Mouse (Mus musculus) adrenal gland, adult 8-10 months (tissue): ENCODE results near the gene Zc3hav1l. TPM values are rescaled to one million over a fixed set of nuclear protein-coding genes. Genes with fewer than 3 reads are reported as not detected.
A peak's percentile ranks its signal among the peaks of the same experiment; 100 is the strongest.

Experiments used
- DNase-seq: peaks from one replicate; pipeline ENCODE4 v3.0.0; 2022
- total RNA-seq, 4 experiments: library from RNA; stranded (reverse); gene quantifications; 2 replicates each; pipeline ENCODE4 v1.2.4; 2022

The Zc3hav1l gene
- 1 to 10 TPM; 3.5 to 4.7 (median 3.8) TPM for total RNA-seq

GRCm38 (mm10) chr6:38298761-38299401 lies at the start of gene Zc3hav1l:
Zc3hav1l (minus strand) TSS chr6:38299259.
- DNase-seq, result peak; percentile 41

GRCm38 (mm10) chr6:38347875-38348274 lies 48.8 kb upstream of the Zc3hav1l start:
- no peak for DNase-seq

- DNase-seq, result peak; percentile 76
Observed at GRCm38 (mm10) chr6:38345796-38346195, 46.7 kb upstream of the Zc3hav1l start.

- DNase-seq, result no peak
Observed at GRCm38 (mm10) chr6:38344006-38344670, 45.1 kb upstream of the Zc3hav1l start.

GRCm38 (mm10) chr6:38343581-38343980 lies 44.5 kb upstream of the Zc3hav1l start:
- no peak for DNase-seq

GRCm38 (mm10) chr6:38342666-38342992 lies 43.6 kb upstream of the Zc3hav1l start:
- DNase-seq, result no peak

- DNase-seq, result no peak
Observed at GRCm38 (mm10) chr6:38341751-38342665, 42.9 kb upstream of the Zc3hav1l start.

GRCm38 (mm10) chr6:38339078-38339477 lies 40.0 kb upstream of the Zc3hav1l start:
- no peak for DNase-seq

- DNase-seq, result peak; percentile 76
Observed at GRCm38 (mm10) chr6:38337951-38338350, 38.9 kb upstream of the Zc3hav1l start.

GRCm38 (mm10) chr6:38337166-38337705 lies 38.2 kb upstream of the Zc3hav1l start:
- DNase-seq, result no peak

- no peak for DNase-seq
Observed at GRCm38 (mm10) chr6:38335264-38335663, 36.2 kb upstream of the Zc3hav1l start.

GRCm38 (mm10) chr6:38326596-38326995 lies 27.5 kb upstream of the Zc3hav1l start:
- DNase-seq, result no peak

GRCm38 (mm10) chr6:38320621-38321020 lies 21.6 kb upstream of the Zc3hav1l start:
- DNase-seq, result no peak

- no peak for DNase-seq
Observed at GRCm38 (mm10) chr6:38316050-38316449, 17.0 kb upstream of the Zc3hav1l start.

GRCm38 (mm10) chr6:38309741-38310140 lies 10.7 kb upstream of the Zc3hav1l start:
- DNase-seq, result no peak

- no peak for DNase-seq
Observed at GRCm38 (mm10) chr6:38304981-38305380, 5.9 kb upstream of the Zc3hav1l start.

GRCm38 (mm10) chr6:38298246-38298635 lies 818 bp downstream of the Zc3hav1l start:
- DNase-seq, result no peak

GRCm38 (mm10) chr6:38297580-38298245 lies 1.3 kb downstream of the Zc3hav1l start:
- DNase-seq, result no peak

- DNase-seq, result no peak
Observed at GRCm38 (mm10) chr6:38293708-38294107, 5.4 kb downstream of the Zc3hav1l start.

GRCm38 (mm10) chr6:38292871-38293646 lies 6.0 kb downstream of the Zc3hav1l start:
- no peak for DNase-seq

GRCm38 (mm10) chr6:38284422-38284821 lies 14.6 kb downstream of the Zc3hav1l start:
- DNase-seq, result no peak

GRCm38 (mm10) chr6:38264466-38264865 lies 34.6 kb downstream of the Zc3hav1l start:
- no peak for DNase-seq
